ENCODE assay signal across 8 mouse cellular contexts in the genomic region with DNA sequence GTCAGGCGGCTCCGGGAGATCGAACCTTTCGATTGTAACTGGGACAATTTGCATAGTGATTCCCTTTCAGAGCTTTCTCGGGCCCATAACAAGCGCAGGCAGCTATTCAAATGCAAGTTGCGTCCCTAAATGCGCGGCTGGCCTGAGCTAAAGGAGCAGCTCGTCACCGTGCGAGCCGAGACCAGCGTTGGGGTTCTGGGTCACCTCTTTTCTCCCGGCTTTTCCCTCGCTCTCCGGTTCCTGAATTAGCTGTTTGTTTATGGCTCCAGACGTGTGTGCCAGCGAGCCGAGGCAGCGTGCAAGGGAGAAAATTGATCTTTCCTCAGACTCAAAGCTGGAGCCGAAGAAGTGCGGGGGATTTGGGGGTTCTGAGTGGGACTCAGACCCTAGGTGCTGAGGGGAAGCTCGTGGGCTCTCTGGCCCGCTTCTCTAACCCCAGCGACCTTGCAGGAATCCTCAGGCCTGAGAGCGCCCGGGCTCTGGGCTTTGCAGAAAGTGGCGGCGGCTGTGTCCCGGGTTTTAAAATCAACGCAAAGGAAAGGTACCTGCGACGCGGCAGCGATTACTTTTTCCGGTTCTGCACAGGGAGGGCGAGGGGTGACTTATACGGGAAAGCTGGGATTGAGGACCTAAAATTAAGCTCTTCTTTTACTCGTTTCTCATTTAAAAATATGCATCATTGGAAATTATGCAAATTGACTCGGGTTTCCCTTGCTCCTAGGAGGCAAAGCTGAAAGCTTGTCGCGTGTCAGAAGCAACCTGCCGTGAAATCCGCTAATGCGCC. TPM values are rescaled to one million over a fixed set of nuclear protein-coding genes. Genes with fewer than 3 reads are reported as not detected.
DNase-seq lines count a peak whose midpoint lies in the region; ATAC-seq and TF ChIP-seq lines count a peak whose summit lies in the region.

No protein-coding gene starts in this region.

- H3K9ac ChIP-seq in heart, embryonic 15.5 days: no peak overlapping the region
- peak overlapping the region; percentile 73 for H3K9ac ChIP-seq in liver, postnatal 0 days (replicated peaks)

- ATAC-seq in heart, embryonic 15.5 days (replicated peaks; ENCODE audit: insufficient number of reproducible peaks, insufficient read depth, low FRiP score, low read depth): no peak
- peak; percentile 43; the same call in 1 of the 2 replicates for ATAC-seq in liver, postnatal 0 days
- no peak for ATAC-seq in megakaryocyte-erythroid progenitor cell, adult 5-6 weeks (replicated peaks; ENCODE audit: low FRiP score, low TSS enrichment, poor library complexity, severe bottlenecking)

- 3% methylated on average over 46 of the region's 46 CpGs for WGBS in cerebellum, adult 2 months
- under 1% methylated on average over 46 of the region's 46 CpGs for WGBS in heart, embryonic 15.5 days
- 1% methylated on average over 46 of the region's 46 CpGs for whole genome bisulfite sequencing in liver, postnatal 0 days (ENCODE audit: insufficient replicate concordance)

- H3K36me3 ChIP-seq in heart, embryonic 15.5 days: no peaks in the 10 kb centered on the region
- H3K36me3 ChIP-seq in liver, postnatal 0 days (replicated peaks; ENCODE audit: insufficient read depth, low read length): no peaks in the 10 kb centered on the region

- no peak for TF ChIP-seq CTCF in cerebellum, adult 2 months (IDR thresholded peaks at IDR 0.05; ENCODE audit: borderline replicate concordance, insufficient read depth, low read depth, low read length)
- no peak for TF ChIP-seq CTCF in liver, postnatal 0 days (IDR thresholded peaks at IDR 0.05; ENCODE audit: low read depth)

- no peak overlapping the region for H3K4me3 ChIP-seq in cerebellum, adult 2 months (replicated peaks; ENCODE audit: insufficient read depth, low read depth, low read length)
- H3K4me3 ChIP-seq in heart, embryonic 15.5 days: peak overlapping the region; percentile 49
- peak overlapping the region; percentile 52 for H3K4me3 ChIP-seq in liver, postnatal 0 days (ENCODE audit: low read depth, low read length)

- H3K27ac ChIP-seq in cerebellum, adult 2 months (ENCODE audit: insufficient read depth, low read length): no peak overlapping the region
- no peak overlapping the region for H3K27ac ChIP-seq in heart, embryonic 15.5 days
- peak overlapping the region; percentile 90 for H3K27ac ChIP-seq in liver, postnatal 0 days (ENCODE audit: low read depth)

- no peaks in the 10 kb centered on the region for H3K4me1 ChIP-seq in cerebellum, adult 2 months (ENCODE audit: control insufficient read depth, insufficient read depth, low read length)
- H3K4me1 ChIP-seq in heart, embryonic 15.5 days (replicated peaks): peaks cover 14% of the 10 kb centered on the region
- no peaks in the 10 kb centered on the region; the same call in 1 of the 2 replicates for H3K4me1 ChIP-seq in liver, postnatal 0 days (ENCODE audit: insufficient read depth)

- peaks cover 19% of the 10 kb centered on the region; the same call in 1 of the 2 replicates for H3K27me3 ChIP-seq in cerebellum, adult 2 months (ENCODE audit: control insufficient read depth, insufficient read depth, low read length)
- H3K27me3 ChIP-seq in heart, embryonic 15.5 days: peaks cover 97% of the 10 kb centered on the region
- H3K27me3 ChIP-seq in liver, postnatal 0 days (ENCODE audit: insufficient read depth, low read length): peaks cover 38% of the 10 kb centered on the region

- no peak for TF ChIP-seq EP300 in liver, postnatal 0 days (IDR thresholded peaks at IDR 0.05; ENCODE audit: low read depth)

- H3K9me3 ChIP-seq in heart, embryonic 15.5 days (replicated peaks): no peaks in the 10 kb centered on the region
- H3K9me3 ChIP-seq in liver, postnatal 0 days (ENCODE audit: low read length): no peaks in the 10 kb centered on the region

- H3K4me2 ChIP-seq in heart, embryonic 15.5 days: peak overlapping the region; percentile 83
- peak overlapping the region; percentile 68 for H3K4me2 ChIP-seq in liver, postnatal 0 days (ENCODE audit: low read depth, low read length)

- DNase-seq in cerebellum, adult 9-10 months: peak; percentile 17
- no peak for DNase-seq in cerebellum, adult 2 months
- DNase-seq in ES-CJ7 (ENCODE audit: low read depth, low spot score): peak; percentile 87
- peak; percentile 47 for DNase-seq in liver, postnatal 0 days
- no peak for DNase-seq in cerebellum, adult 18-20 months
- no peak for DNase-seq in kidney, adult 9 months

- TF ChIP-seq POLR2A in cerebellum, adult 2 months (IDR thresholded peaks at IDR 0.05; ENCODE audit: borderline replicate concordance, insufficient read depth, low read length): no peak

RNA-seq across cellular contexts. Expression of gene Onecut1, which starts 13.1 kb away (rescaled TPM):
- polyA plus RNA-seq in cerebellum, adult 2 months (2012; rRNA removed): 0.21 and 0.22 TPM in 2 replicates
- polyA plus RNA-seq in heart, embryonic 15.5 days (2015; fragmentation: Nextera tagmentation; extraction: Ambion mirVana): 0.04 TPM in 1 of 2 replicates, not detected in the other
- polyA plus RNA-seq in liver, postnatal 0 days (2015; fragmentation: Nextera tagmentation; extraction: Ambion mirVana): 7.5 and 9.1 TPM in 2 replicates
- not detected in 2 replicates for total RNA-seq in megakaryocyte-erythroid progenitor cell, adult 5-6 weeks (2014; fragmentation: Nextera tagmentation)
- total RNA-seq in megakaryocyte-erythroid progenitor cell, adult 5-6 weeks (2017): not detected in 2 replicates

Comparison
In these comparisons a context has a peak if more than half of its experiments do, and no peak if none do; other contexts are left out.
1. DNase-seq: peak in cerebellum, adult 9-10 months (single experiment), ES-CJ7 (single experiment) and liver, postnatal 0 days (single experiment); none in cerebellum, adult 2 months (0 of 2), cerebellum, adult 18-20 months (0 of 2) and kidney, adult 9 months (single experiment).